Comparison of ENCODE assay signal across 19 mouse cellular contexts in genomic region chr1:160304969-160305498, GRCm38 (mm10).
DNase-seq lines count a peak whose midpoint lies in the region; ATAC-seq and TF ChIP-seq lines count a peak whose summit lies in the region.
"Had no signal": no experiment of that assay in that cellular context is flagged by ENCODE, and none has a peak within 500 bp of the region (broad histone marks: within the 10 kb centered on the region; RNA-seq: fewer than 3 reads in every experiment).

No protein-coding gene starts in this region.

- TF ChIP-seq RAD21 in MEL (IDR thresholded peaks at IDR 0.05; ENCODE audit: low read depth, low read length), result no peak

- peaks cover 3% of the 10 kb centered on the region; the same call in 1 of the 2 replicates for H3K79me2 ChIP-seq in MEL (ENCODE audit: control insufficient read depth, insufficient read depth, low read length, poor library complexity)

- DNase-seq in left cerebral cortex, postnatal 4 days, result peak; percentile 13
- no peak for DNase-seq in left cerebral cortex, adult 18-20 months (ENCODE audit: low spot score in 2 of 2)
- no peak for DNase-seq in MEL (ENCODE audit: low read depth, low spot score)
- DNase-seq in heart, adult 18-20 months, result no peak
- no peak for DNase-seq in right cerebral cortex, postnatal 14 days
- DNase-seq: adrenal gland, postnatal 10 days; cerebellum, adult 8-10 months; gastrocnemius, postnatal 10 days; heart, postnatal 14 days; kidney, adult 18-20 months; kidney, postnatal 25 days; lung, adult 18-20 months; lung, postnatal 4 days had no signal

- peak overlapping the region; percentile 14 for H3K4me2 ChIP-seq in liver, embryonic 12.5 days
- H3K4me2 ChIP-seq: embryonic facial prominence, embryonic 15.5 days had no signal

- H3K27me3 ChIP-seq in MEL (ENCODE audit: control insufficient read depth in 1 of 2, insufficient read depth in 2 of 2, low read length in 2 of 2), result no peaks in the 10 kb centered on the region
- H3K27me3 ChIP-seq in liver, embryonic 12.5 days (replicated peaks), result no peaks in the 10 kb centered on the region
- H3K27me3 ChIP-seq: embryonic facial prominence, embryonic 15.5 days had no signal

- no peak for TF ChIP-seq CTCF in MEL (IDR thresholded peaks at IDR 0.05 in 2 of 3, conservative IDR thresholded peaks at IDR 0.05 in 1 of 3; ENCODE audit: control insufficient read depth in 1 of 3, insufficient read depth in 1 of 3, low read depth in 2 of 3, low read length in 3 of 3, poor library complexity in 1 of 3, severe bottlenecking in 1 of 3)

- TF ChIP-seq EP300 in MEL (IDR thresholded peaks at IDR 0.05; ENCODE audit: low read depth in 1 of 2, low read length in 2 of 2), result no peak

- WGBS in liver, embryonic 12.5 days (ENCODE audit: insufficient replicate concordance), result 71% methylated on average over 6 of the region's 6 CpGs

- H3K9me3 ChIP-seq in MEL (replicated peaks; ENCODE audit: insufficient read depth, low read length), result no peaks in the 10 kb centered on the region
- H3K9me3 ChIP-seq in liver, embryonic 12.5 days (replicated peaks), result no peaks in the 10 kb centered on the region
- H3K9me3 ChIP-seq: embryonic facial prominence, embryonic 15.5 days; heart, embryonic 10.5 days; limb, embryonic 10.5 days had no signal

- intact Hi-C loops in left cerebral cortex, postnatal 4 days (cut with DNase I), result no loop called here

- peak overlapping the region in 1 of 2 experiments; percentile 14; a peak in 1 of 4 replicates for H3K4me3 ChIP-seq in MEL (ENCODE audit: control insufficient read depth in 1 of 2, insufficient read depth in 1 of 2, low read depth in 2 of 2, low read length in 2 of 2)
- 0 out of 2 replicates have a peak overlapping the region, but pooled peaks have one; percentile 5 for H3K4me3 ChIP-seq in liver, embryonic 12.5 days
- H3K4me3 ChIP-seq: embryonic facial prominence, embryonic 15.5 days; heart, embryonic 10.5 days; limb, embryonic 10.5 days had no signal

- H3K36me3 ChIP-seq in MEL (ENCODE audit: control insufficient read depth in 1 of 2, insufficient read depth in 2 of 2, low read length in 2 of 2), result peaks cover 0 to 58% of the 10 kb centered on the region in 2 experiments; a peak in 2 of 4 replicates
- H3K36me3 ChIP-seq in liver, embryonic 12.5 days, result no peaks in the 10 kb centered on the region
- H3K36me3 ChIP-seq: embryonic facial prominence, embryonic 15.5 days; heart, embryonic 10.5 days; limb, embryonic 10.5 days had no signal

- peak overlapping the region; percentile 4; the same call in 1 of the 2 replicates for H3K9ac ChIP-seq in MEL (ENCODE audit: control insufficient read depth, low read depth, low read length, poor library complexity, severe bottlenecking)
- no peak overlapping the region for H3K9ac ChIP-seq in liver, embryonic 12.5 days
- H3K9ac ChIP-seq: embryonic facial prominence, embryonic 15.5 days had no signal

- H3K27ac ChIP-seq in MEL (ENCODE audit: control insufficient read depth, low read depth, low read length), result peak overlapping the region; percentile 19; the same call in 1 of the 2 replicates
- 0 out of 2 replicates have a peak overlapping the region, but pooled peaks have one; percentile 12 for H3K27ac ChIP-seq in liver, embryonic 12.5 days
- H3K27ac ChIP-seq: embryonic facial prominence, embryonic 15.5 days; heart, embryonic 10.5 days; hindbrain, postnatal 0 days; limb, embryonic 10.5 days had no signal

- no peak for ATAC-seq in liver, embryonic 12.5 days
- 0 out of 2 replicates have a peak, but pooled peaks have one; percentile 30 for ATAC-seq in monocyte, adult 5-6 weeks (replicated peaks; ENCODE audit: insufficient number of reproducible peaks, low FRiP score, low TSS enrichment, poor library complexity, severe bottlenecking)
- ATAC-seq: hindbrain, postnatal 0 days had no signal

- TF ChIP-seq POLR2A in MEL (IDR thresholded peaks at IDR 0.05; ENCODE audit: control insufficient read depth in 1 of 2, insufficient read depth in 1 of 2, low read depth in 1 of 2, low read length in 2 of 2, poor library complexity in 1 of 2), result no peak

- H3K4me1 ChIP-seq in MEL (ENCODE audit: control insufficient read depth in 1 of 2, insufficient read depth in 2 of 2, low read length in 2 of 2), result peaks cover 35 to 45% of the 10 kb centered on the region in 2 experiments
- peaks cover 87% of the 10 kb centered on the region for H3K4me1 ChIP-seq in liver, embryonic 12.5 days

TF ChIP-seq in MEL, 35 proteins besides CTCF, POLR2A, EP300 and RAD21:
- TF ChIP-seq HCFC1 (IDR thresholded peaks at IDR 0.05; ENCODE audit: low read depth, low read length) (no peak), MAZ (IDR thresholded peaks at IDR 0.05; ENCODE audit: low read depth, low read length) (no peak), MAFK (IDR thresholded peaks at IDR 0.05; ENCODE audit: borderline replicate concordance, low read depth, low read length) (no peak), UBTF (IDR thresholded peaks at IDR 0.05; ENCODE audit: borderline replicate concordance, insufficient read depth, low read depth, low read length) (no peak), ELF1 (IDR thresholded peaks at IDR 0.05; ENCODE audit: low read depth, low read length) (no peak), BHLHE40 (IDR thresholded peaks at IDR 0.05; ENCODE audit: borderline replicate concordance, low read depth, low read length) (no peak), MYB (IDR thresholded peaks at IDR 0.05; ENCODE audit: low read depth, low read length) (no peak), GATA1 (IDR thresholded peaks at IDR 0.05; ENCODE audit: low read depth, low read length) (no peak), MXI1 (IDR thresholded peaks at IDR 0.05; ENCODE audit: low read depth, low read length) (no peak), MEF2A (IDR thresholded peaks at IDR 0.05; ENCODE audit: extremely low read depth, insufficient replicate concordance, low read depth, low read length, poor library complexity, severe bottlenecking) (no peak), POLR2AphosphoS2 (IDR thresholded peaks at IDR 0.05; ENCODE audit: low read length) (no peak), E2F4 (IDR thresholded peaks at IDR 0.05; ENCODE audit: borderline replicate concordance, low read depth, low read length) (no peak), TAL1 (IDR thresholded peaks at IDR 0.05; ENCODE audit: low read length) (no peak), NRF1 (IDR thresholded peaks at IDR 0.05; ENCODE audit: insufficient read depth, low read depth, low read length, poor library complexity, severe bottlenecking) (no peak), ZNF384 (IDR thresholded peaks at IDR 0.05; ENCODE audit: low read depth, low read length) (no peak), NELFE (IDR thresholded peaks at IDR 0.05; ENCODE audit: low read depth, low read length) (no peak), JUND (IDR thresholded peaks at IDR 0.05; ENCODE audit: low read depth, low read length) (no peak), TCF12 (IDR thresholded peaks at IDR 0.05; ENCODE audit: low read depth, low read length) (no peak)
